Mouse (Mus musculus) c-Kit-positive CD71-positive TER-119-positive erythroid progenitor cells, embryonic 14.5 days (primary cell): Measurements from ENCODE around the gene Defb29.

Experiments used
- DNase-seq: peaks from one replicate; pipeline ENCODE4 v3.0.0-alpha.2; 2013; ENCODE audit warnings: low spot score

The Defb29 gene

GRCm38 (mm10) chr2:152539944-152540710, at the start of gene Defb29:
TSS of gene Defb29 (minus strand) at chr2:152540098.
- DNase-seq: no peak

GRCm38 (mm10) chr2:152589021-152589420, 49.1 kb upstream of the Defb29 start:
- no peak for DNase-seq

- no peak for DNase-seq
Measured at GRCm38 (mm10) chr2:152588450-152588849, 48.6 kb upstream of the Defb29 start.

- DNase-seq: no peak
Measured at GRCm38 (mm10) chr2:152586926-152587560, 47.1 kb upstream of the Defb29 start.

GRCm38 (mm10) chr2:152580612-152581011, 40.7 kb upstream of the Defb29 start:
- DNase-seq: no peak

- no peak for DNase-seq
Measured at GRCm38 (mm10) chr2:152580107-152580506, 40.2 kb upstream of the Defb29 start, which contains the start of gene Defb19. TSS of gene Defb19 (minus strand) at chr2:152580312.

- no peak for DNase-seq
Measured at GRCm38 (mm10) chr2:152573484-152573883, 33.6 kb upstream of the Defb29 start.

GRCm38 (mm10) chr2:152572114-152572794, 32.4 kb upstream of the Defb29 start, which contains the start of gene Defb21:
TSS of gene Defb21 (plus strand) at chr2:152572744.
- no peak for DNase-seq

- DNase-seq: no peak
Measured at GRCm38 (mm10) chr2:152570313-152570712, 30.4 kb upstream of the Defb29 start.

- DNase-seq: no peak
Measured at GRCm38 (mm10) chr2:152569881-152570280, 30.0 kb upstream of the Defb29 start.

- no peak for DNase-seq
Measured at GRCm38 (mm10) chr2:152569038-152569437, 29.1 kb upstream of the Defb29 start, which contains the start of gene Gm17416. TSS of gene Gm17416 (plus strand) at chr2:152569338.

GRCm38 (mm10) chr2:152556655-152557054, 16.8 kb upstream of the Defb29 start:
- DNase-seq: no peak

- no peak for DNase-seq
Measured at GRCm38 (mm10) chr2:152553774-152554423, 14.0 kb upstream of the Defb29 start.

GRCm38 (mm10) chr2:152548124-152548523, 8.2 kb upstream of the Defb29 start:
- no peak for DNase-seq

GRCm38 (mm10) chr2:152544691-152545090, 4.8 kb upstream of the Defb29 start:
- DNase-seq: no peak

- DNase-seq: no peak
Measured at GRCm38 (mm10) chr2:152543478-152543877, 3.6 kb upstream of the Defb29 start.

- no peak for DNase-seq
Measured at GRCm38 (mm10) chr2:152542897-152543296, 3.0 kb upstream of the Defb29 start.

GRCm38 (mm10) chr2:152541979-152542378, 2.1 kb upstream of the Defb29 start:
- no peak for DNase-seq

GRCm38 (mm10) chr2:152517981-152518380, 21.9 kb downstream of the Defb29 start, which contains the start of gene Defb28:
TSS of gene Defb28 (plus strand) at chr2:152518255.
- DNase-seq: no peak

- no peak for DNase-seq
Measured at GRCm38 (mm10) chr2:152516084-152516483, 23.8 kb downstream of the Defb29 start.

GRCm38 (mm10) chr2:152511592-152511991, 28.3 kb downstream of the Defb29 start, which contains the start of gene Defb26:
TSS of gene Defb26 (minus strand) at chr2:152511692.
- no peak for DNase-seq

GRCm38 (mm10) chr2:152503950-152504349, 35.9 kb downstream of the Defb29 start:
- no peak for DNase-seq
